Mouse (Mus musculus) embryonic facial prominence, embryonic 13.5 days (tissue): Measurements from ENCODE around the gene Zdhhc14. TPM values are rescaled to one million over a fixed set of nuclear protein-coding genes. Genes with fewer than 3 reads are reported as not detected.

ENCODE experiments used
- ATAC-seq: fragments of 200-750 bp; cut with Nextera tagmentation; 2 replicates; pipeline ENCODE4 v1.8.0; 2017; ENCODE audit warnings: low read depth; ENCODE audit not compliant: insufficient number of reproducible peaks, insufficient read depth, low FRiP score, low TSS enrichment
- H3K27ac ChIP-seq: fragments of 300-500 bp; sonication (generic); 2 replicates; pipeline ENCODE4 v1.5.1; 2015; ENCODE audit warnings: moderate library complexity, mild to moderate bottlenecking, inconsistent platforms
- H3K27me3 ChIP-seq: fragments of 300-500 bp; sonication (generic); 2 replicates; pipeline ENCODE4 v1.6.1; 2015; ENCODE audit warnings: mild to moderate bottlenecking, inconsistent platforms
- H3K36me3 ChIP-seq: fragments of 300-500 bp; sonication (generic); 2 replicates; pipeline ENCODE4 v1.6.1; 2015; ENCODE audit warnings: mild to moderate bottlenecking, inconsistent platforms
- H3K4me1 ChIP-seq: fragments of 300-500 bp; sonication (generic); 2 replicates; pipeline ENCODE4 v1.6.1; 2015; ENCODE audit warnings: inconsistent platforms
- H3K4me2 ChIP-seq: fragments of 300-500 bp; sonication (generic); 2 replicates; pipeline ENCODE4 v1.6.1; 2015; ENCODE audit warnings: moderate library complexity, mild to moderate bottlenecking, inconsistent platforms
- H3K4me3 ChIP-seq: fragments of 300-500 bp; sonication (generic); 2 replicates; pipeline ENCODE4 v1.5.1; 2015; ENCODE audit warnings: mild to moderate bottlenecking, inconsistent platforms
- H3K9ac ChIP-seq: fragments of 300-500 bp; sonication (generic); 2 replicates; pipeline ENCODE4 v1.6.1; 2015; ENCODE audit warnings: mild to moderate bottlenecking, inconsistent platforms
- H3K9me3 ChIP-seq: fragments of 300-500 bp; sonication (generic); 2 replicates; pipeline ENCODE4 v1.6.1; 2016; ENCODE audit warnings: inconsistent platforms
- WGBS: fragments of 180-500 bp; shearing (Covaris S2); methylation state at CpG from one replicate; pipeline ENCODE4 v1.1.7; 2015; ENCODE audit warnings: mixed read lengths; 5-methylcytosine and 5-hydroxymethylcytosine counted together
- polyA plus RNA-seq: library from polyadenylated mRNA; unstranded; fragments of >200 nt; fragmentation: Nextera tagmentation; extraction: Ambion mirVana; gene quantifications from 2 replicates; pipeline ENCODE4 v1.2.1, GENCODE M21; 2015

Zdhhc14 gene
- polyA plus RNA-seq, 1 experiment from 2014 or later = 3.6 TPM

DNA sequence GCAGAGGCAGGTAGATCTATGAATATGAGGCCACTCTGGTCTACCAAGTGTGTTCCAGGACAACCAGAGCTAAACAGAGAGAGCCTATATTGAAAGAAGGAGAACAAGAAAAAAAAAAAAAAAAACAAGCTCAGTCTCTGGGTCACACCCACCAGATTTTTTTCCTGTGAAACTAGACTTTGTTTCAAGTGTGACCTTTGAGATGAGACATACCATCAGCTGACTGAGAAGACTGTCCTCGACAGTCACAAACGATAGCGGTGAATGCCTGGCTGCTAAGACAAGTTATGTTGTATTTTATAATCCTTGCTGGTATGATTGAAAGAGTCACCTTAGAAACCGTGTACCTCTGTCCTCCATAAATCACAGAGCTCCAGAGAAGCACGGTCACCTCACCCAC is 303.0 kb downstream of the Zdhhc14 start:
- no peak for ATAC-seq
- H3K4me3 ChIP-seq = no peak overlapping the region
- H3K27me3 ChIP-seq = peaks cover 5% of the 10 kb centered on the region; the same call in 1 of the 2 replicates
- H3K36me3 ChIP-seq = no peaks in the 10 kb centered on the region
- H3K4me2 ChIP-seq = no peak overlapping the region
- H3K4me1 ChIP-seq = peaks cover 11% of the 10 kb centered on the region
- no peak overlapping the region for H3K27ac ChIP-seq
- no peaks in the 10 kb centered on the region for H3K9me3 ChIP-seq
- WGBS = 74% methylated on average over 5 of the region's 5 CpGs
- H3K9ac ChIP-seq = no peak overlapping the region

DNA sequence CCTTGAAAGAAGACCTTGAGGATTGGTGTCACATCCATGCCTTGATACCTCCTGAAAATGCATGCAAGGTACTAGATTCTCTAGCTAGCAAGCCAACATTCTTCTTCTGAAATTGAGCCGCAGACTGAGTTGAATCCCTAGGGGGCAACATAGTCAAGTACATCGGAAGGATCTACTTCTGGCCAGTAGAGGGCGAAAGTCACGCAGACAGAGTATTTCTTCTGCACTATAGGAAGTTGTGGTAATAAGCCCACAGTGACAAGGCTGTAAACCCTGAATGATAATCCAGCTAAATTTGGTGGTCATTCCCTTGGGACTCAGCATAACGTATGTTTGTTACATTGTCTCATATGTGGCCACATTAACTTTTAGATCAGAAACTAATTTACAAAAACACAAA is 303.5 kb downstream of the Zdhhc14 start:
- Histone ChIP-seq H3K27me3 (peaks cover 5% of the 10 kb centered on the region; the same call in 1 of the 2 replicates), H3K4me2 (no peak overlapping the region), H3K27ac (no peak overlapping the region), H3K4me3 (no peak overlapping the region), H3K36me3 (no peaks in the 10 kb centered on the region), H3K9ac (no peak overlapping the region), H3K9me3 (no peaks in the 10 kb centered on the region), H3K4me1 (peaks cover 11% of the 10 kb centered on the region)
- 0 out of 2 replicates have a peak, but pooled peaks have one; percentile 52 for ATAC-seq
- 3% methylated on average over 5 of the region's 5 CpGs for WGBS

- H3K27me3 ChIP-seq = peaks cover 5% of the 10 kb centered on the region; the same call in 1 of the 2 replicates
- no peaks in the 10 kb centered on the region for H3K9me3 ChIP-seq
- no peak overlapping the region for H3K27ac ChIP-seq
- peaks cover 11% of the 10 kb centered on the region for H3K4me1 ChIP-seq
- no peaks in the 10 kb centered on the region for H3K36me3 ChIP-seq
- no peak overlapping the region for H3K4me3 ChIP-seq
- H3K4me2 ChIP-seq = no peak overlapping the region
- 66% methylated on average over 5 of the region's 5 CpGs for WGBS
- ATAC-seq = no peak
- no peak overlapping the region for H3K9ac ChIP-seq
Measured at GRCm38 (mm10) chr17:5797124-5797760, 304.9 kb downstream of the Zdhhc14 start.

GRCm38 (mm10) chr17:5798221-5798801 is 306.0 kb downstream of the Zdhhc14 start:
- H3K27me3 ChIP-seq = peaks cover 5% of the 10 kb centered on the region; the same call in 1 of the 2 replicates
- H3K27ac ChIP-seq = no peak overlapping the region
- H3K4me3 ChIP-seq = no peak overlapping the region
- peaks cover 11% of the 10 kb centered on the region for H3K4me1 ChIP-seq
- H3K4me2 ChIP-seq = no peak overlapping the region
- ATAC-seq = no peak
- H3K9me3 ChIP-seq = no peaks in the 10 kb centered on the region
- H3K36me3 ChIP-seq = no peaks in the 10 kb centered on the region
- 61% methylated on average over 13 of the region's 13 CpGs for WGBS
- H3K9ac ChIP-seq = no peak overlapping the region

DNA sequence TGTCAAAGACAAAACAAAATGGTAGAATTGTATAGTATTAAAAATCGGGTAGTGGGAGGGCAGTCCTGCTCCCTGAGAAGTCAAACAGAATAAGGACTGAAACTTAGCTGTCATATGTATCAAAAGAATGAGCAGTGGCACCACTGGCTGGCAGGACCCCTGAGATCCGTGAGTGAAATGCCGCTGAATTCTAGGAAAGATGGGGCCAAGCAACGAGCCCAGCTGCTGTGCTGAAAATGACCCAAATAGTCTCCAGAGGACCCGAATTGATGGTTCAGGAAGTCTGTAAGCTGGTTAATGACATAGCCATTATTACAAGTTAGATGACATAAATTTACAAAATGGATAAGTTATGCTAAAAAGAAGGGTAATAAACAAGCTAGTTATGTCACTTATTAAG is 306.5 kb downstream of the Zdhhc14 start:
- no peak overlapping the region for H3K4me2 ChIP-seq
- peaks cover 14% of the 10 kb centered on the region for H3K4me1 ChIP-seq
- no peaks in the 10 kb centered on the region for H3K9me3 ChIP-seq
- peaks cover 5% of the 10 kb centered on the region; the same call in 1 of the 2 replicates for H3K27me3 ChIP-seq
- no peak overlapping the region for H3K9ac ChIP-seq
- no peaks in the 10 kb centered on the region for H3K36me3 ChIP-seq
- H3K4me3 ChIP-seq = no peak overlapping the region
- ATAC-seq = no peak
- WGBS = 72% methylated on average over 5 of the region's 5 CpGs
- no peak overlapping the region for H3K27ac ChIP-seq

DNA sequence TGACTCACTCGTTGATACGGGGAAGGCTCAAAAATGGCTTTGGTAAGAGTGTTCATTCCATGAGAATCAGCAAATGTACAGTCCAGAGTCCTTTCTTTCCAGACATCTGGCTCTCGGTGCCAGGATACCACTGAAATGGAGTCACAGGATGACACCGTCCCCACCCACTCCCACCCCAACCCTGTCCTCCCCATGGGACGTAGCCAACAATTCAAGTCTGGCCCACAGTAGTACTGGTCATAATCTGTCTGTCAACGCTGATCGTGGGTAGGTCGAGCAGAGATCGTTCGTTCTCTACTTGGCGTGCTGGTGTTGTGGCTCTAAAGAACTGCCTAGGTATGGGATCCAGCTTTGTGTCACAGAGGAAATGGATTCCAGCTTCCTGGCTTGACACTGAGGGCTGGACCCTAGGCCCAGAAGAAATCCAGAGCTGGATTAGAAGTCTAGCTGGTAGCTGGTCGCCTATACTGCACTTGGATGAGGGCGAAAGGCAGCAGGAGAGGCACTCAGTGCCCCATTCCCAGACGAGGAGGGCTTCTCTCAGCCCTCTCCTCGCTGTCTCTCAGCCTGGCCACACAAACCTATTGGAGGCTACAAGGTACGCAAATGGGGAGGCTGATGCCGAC is 307.2 kb downstream of the Zdhhc14 start:
- H3K4me2 ChIP-seq = no peak overlapping the region
- 86% methylated on average over 17 of the region's 17 CpGs for WGBS
- H3K27ac ChIP-seq = no peak overlapping the region
- no peak overlapping the region for H3K4me3 ChIP-seq
- peaks cover 20% of the 10 kb centered on the region for H3K4me1 ChIP-seq
- no peaks in the 10 kb centered on the region for H3K9me3 ChIP-seq
- H3K27me3 ChIP-seq = peaks cover 5% of the 10 kb centered on the region; the same call in 1 of the 2 replicates
- ATAC-seq = no peak
- no peaks in the 10 kb centered on the region for H3K36me3 ChIP-seq
- no peak overlapping the region for H3K9ac ChIP-seq

DNA sequence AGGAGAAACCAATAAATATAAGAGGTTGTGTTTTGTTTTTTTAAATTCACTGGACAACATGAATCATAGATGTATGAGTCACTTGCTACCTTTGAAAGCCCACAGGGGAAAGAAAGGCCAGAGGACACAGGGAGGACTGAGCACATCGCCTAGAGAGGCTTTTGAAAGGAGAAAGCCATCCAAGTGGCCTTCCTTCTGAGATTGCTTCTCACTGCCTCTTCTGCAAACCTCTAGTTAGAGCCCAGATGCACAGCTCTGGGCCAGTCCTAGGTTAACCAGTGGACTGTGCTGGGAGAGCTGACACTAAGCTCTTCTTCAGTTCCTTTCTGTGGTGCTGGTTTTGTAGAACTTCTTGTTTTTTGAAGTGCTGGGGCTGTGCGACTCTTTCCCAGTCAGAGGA is 307.9 kb downstream of the Zdhhc14 start:
- no peak for ATAC-seq
- no peaks in the 10 kb centered on the region for H3K36me3 ChIP-seq
- WGBS = 76% methylated on average over 2 of the region's 2 CpGs
- H3K27me3 ChIP-seq = peaks cover 5% of the 10 kb centered on the region; the same call in 1 of the 2 replicates
- H3K27ac ChIP-seq = no peak overlapping the region
- no peak overlapping the region for H3K4me3 ChIP-seq
- no peak overlapping the region for H3K9ac ChIP-seq
- H3K9me3 ChIP-seq = no peaks in the 10 kb centered on the region
- H3K4me2 ChIP-seq = no peak overlapping the region
- H3K4me1 ChIP-seq = peaks cover 27% of the 10 kb centered on the region

DNA sequence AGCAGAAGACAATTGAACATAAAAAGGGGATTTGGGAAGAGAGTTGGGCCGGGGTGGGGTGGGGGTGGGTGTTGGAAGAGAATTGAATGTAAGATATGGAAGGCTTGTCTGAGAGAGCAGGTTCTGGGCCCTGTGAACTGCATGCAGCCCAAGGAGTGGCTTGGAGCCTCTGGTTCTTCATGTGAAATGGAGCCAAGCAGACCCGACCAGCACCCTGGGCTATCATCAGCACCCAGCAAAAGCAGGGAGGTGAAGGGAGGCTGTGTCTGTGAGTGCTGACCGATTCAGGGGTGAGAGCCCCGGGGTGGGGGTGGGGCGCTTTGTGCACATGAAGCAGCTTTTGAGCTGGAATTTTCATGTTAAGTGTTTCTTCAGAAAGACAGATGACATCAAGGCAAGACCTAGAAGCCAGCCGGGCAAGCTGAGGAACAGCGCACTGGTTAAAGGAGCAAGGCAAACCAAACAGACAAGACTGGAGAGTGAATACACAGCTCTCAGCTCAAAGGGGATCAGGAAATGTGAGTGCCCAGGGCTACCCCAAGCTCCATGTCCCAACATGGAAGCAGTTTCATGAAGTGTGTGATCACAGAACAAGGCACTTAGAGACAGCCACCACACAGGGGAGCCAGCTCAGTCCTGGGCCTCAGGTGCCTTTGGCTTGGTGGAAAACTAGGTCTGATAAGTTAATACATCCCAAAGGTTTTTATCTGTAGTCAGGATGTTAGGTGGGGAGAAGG is 308.6 kb downstream of the Zdhhc14 start:
- Histone ChIP-seq H3K4me3 (no peak overlapping the region), H3K4me2 (no peak overlapping the region), H3K9me3 (no peaks in the 10 kb centered on the region), H3K9ac (no peak overlapping the region), H3K36me3 (no peaks in the 10 kb centered on the region), H3K27me3 (peaks cover 5% of the 10 kb centered on the region; the same call in 1 of the 2 replicates), H3K27ac (no peak overlapping the region), H3K4me1 (peaks cover 35% of the 10 kb centered on the region)
- WGBS = 77% methylated on average over 7 of the region's 7 CpGs
- ATAC-seq = no peak

GRCm38 (mm10) chr17:5801761-5802655 is 309.7 kb downstream of the Zdhhc14 start:
- H3K9me3 ChIP-seq = no peaks in the 10 kb centered on the region
- no peak for ATAC-seq
- H3K27ac ChIP-seq = no peak overlapping the region
- no peak overlapping the region for H3K4me2 ChIP-seq
- H3K27me3 ChIP-seq = peaks cover 5% of the 10 kb centered on the region; the same call in 1 of the 2 replicates
- H3K9ac ChIP-seq = no peak overlapping the region
- H3K4me3 ChIP-seq = no peak overlapping the region
- 72% methylated on average over 17 of the region's 17 CpGs for WGBS
- no peaks in the 10 kb centered on the region for H3K36me3 ChIP-seq
- H3K4me1 ChIP-seq = peaks cover 28% of the 10 kb centered on the region

GRCm38 (mm10) chr17:5802656-5802955 is 310.2 kb downstream of the Zdhhc14 start:
- Histone ChIP-seq H3K36me3 (no peaks in the 10 kb centered on the region), H3K4me1 (peaks cover 25% of the 10 kb centered on the region), H3K27ac (no peak overlapping the region), H3K9me3 (no peaks in the 10 kb centered on the region), H3K27me3 (peaks cover 5% of the 10 kb centered on the region; the same call in 1 of the 2 replicates), H3K9ac (no peak overlapping the region), H3K4me3 (no peak overlapping the region), H3K4me2 (no peak overlapping the region)
- no peak for ATAC-seq
- 90% methylated on average over 5 of the region's 5 CpGs for WGBS
